Mouse (Mus musculus): ENCODE data around the gene Mark2. TPM values are rescaled to one million over a fixed set of nuclear protein-coding genes. Genes with fewer than 3 reads are reported as not detected.

Gene Mark2
- total RNA-seq, 2 experiments from 2014 or later: 28.9 to 33.5 TPM

- intact Hi-C loops (cut with DNase I): loop anchor here (10.0 kb wide), 1 partner anchor 179 kb away; the partner anchor contains the start of gene 2700081O15Rik
- DNase-seq: no peak
Measured at GRCm38 (mm10) chr19:7236011-7236410, 105.6 kb downstream of the Mark2 start.

GRCm38 (mm10) chr19:7235461-7235860 lies 106.2 kb downstream of the Mark2 start:
- no peak for DNase-seq

GRCm38 (mm10) chr19:7234537-7235221 lies 107.0 kb downstream of the Mark2 start:
- intact Hi-C loops (cut with DNase I): loop anchor here (10.0 kb wide), 1 partner anchor 180 kb away; the partner anchor contains the start of gene 2700081O15Rik
- peak; percentile 63 to 71 for DNase-seq

More at GRCm38 (mm10) chr19:7235461-7235860, 106.2 kb downstream of the Mark2 start:
- intact Hi-C loops (cut with DNase I): loop anchor here (10.0 kb wide), 1 partner anchor 179 kb away; the partner anchor contains the start of gene 2700081O15Rik

GRCm38 (mm10) chr19:7226511-7226914 lies 115.1 kb downstream of the Mark2 start:
- intact Hi-C loops (cut with DNase I): no loop called here
- no peak for DNase-seq

Other genes with a start within 250 kb of the Mark2 start
- gene Flrt1, start 236.1 kb downstream of the Mark2 start, total RNA-seq (2021): under 1 TPM; 0.36 to 0.49 TPM
- 10 to 100 TPM; 45.4 to 49.9 TPM for gene Otub1, start 135.5 kb downstream of the Mark2 start, total RNA-seq (2021)
- 10 to 100 TPM; 80.2 to 87.0 TPM for gene Cox8a, start 124.2 kb downstream of the Mark2 start, total RNA-seq (2021)
- 10 to 100 TPM in 1 of 2 experiments, 1 to 10 TPM in 1; 7.8 to 11.3 TPM for gene Naa40, start 100.7 kb downstream of the Mark2 start, total RNA-seq (2021)
- gene Rcor2, start 74.5 kb downstream of the Mark2 start, total RNA-seq (2021): 1 to 10 TPM; 1.8 to 2.1 TPM
- 1 to 10 TPM; 7.0 to 7.1 TPM for gene Spindoc, start 41.1 kb upstream of the Mark2 start, total RNA-seq (2021)
- gene 2700081O15Rik, start 75.8 kb upstream of the Mark2 start, total RNA-seq (2021): 1 to 10 TPM; 5.7 to 6.2 TPM
- gene Rtn3, start 141.4 kb upstream of the Mark2 start, total RNA-seq (2021): 10 to 100 TPM; 26.5 to 27.6 TPM
- gene Atl3, start 152.2 kb upstream of the Mark2 start, total RNA-seq (2021): 1 to 10 TPM; 7.3 to 8.7 TPM
- gene Pla2g16, start 215.6 kb upstream of the Mark2 start, total RNA-seq (2021): 100 to 1,000 TPM in 1 of 2 experiments, 10 to 100 TPM in 1; 99.9 to 107 TPM